Mouse (Mus musculus) G1E (cell line): ENCODE data around the gene Zfp512b.

Experiments
- CTCF ChIP-seq: IDR thresholded peaks from 2 replicates; pipeline ENCODE4 v1.5.1; 2012; ENCODE audit warnings: low read depth, low read length, inconsistent platforms, mixed read lengths
- GATA1 ChIP-seq: IDR thresholded peaks from 2 replicates; pipeline ENCODE4 v1.6.1; 2012; ENCODE audit warnings: borderline replicate concordance, low read length, inconsistent platforms, mixed read lengths
- GATA2 ChIP-seq: IDR thresholded peaks from 2 replicates; pipeline ENCODE4 v1.6.1; 2012; ENCODE audit warnings: low read depth, low read length, inconsistent platforms, borderline replicate concordance
- POLR2AphosphoS5 ChIP-seq: IDR thresholded peaks from 2 replicates; pipeline ENCODE4 v1.6.1; 2012; ENCODE audit warnings: low read depth, low read length, inconsistent platforms; ENCODE audit not compliant: insufficient replicate concordance

GRCm38 (mm10) chr2:181541761-181542380 lies 50.7 kb downstream of the Zfp512b start:
- TF ChIP-seq GATA1, result no peak
- no peak for TF ChIP-seq CTCF
- TF ChIP-seq GATA2, result no peak
- no peak for TF ChIP-seq POLR2AphosphoS5
